Mouse (Mus musculus): ENCODE results near the gene Mtmr11. TPM values are rescaled to one million over a fixed set of nuclear protein-coding genes. Genes with fewer than 3 reads are reported as not detected.
"Not testable (repeated sequence)": the region's sequence is repeated elsewhere in the genome, so short reads cannot be mapped to it uniquely, and the experiment has no call there.

Mtmr11 gene
- total RNA-seq, 2 experiments from 2014 or later, result 4.3 to 5.3 TPM

DNA sequence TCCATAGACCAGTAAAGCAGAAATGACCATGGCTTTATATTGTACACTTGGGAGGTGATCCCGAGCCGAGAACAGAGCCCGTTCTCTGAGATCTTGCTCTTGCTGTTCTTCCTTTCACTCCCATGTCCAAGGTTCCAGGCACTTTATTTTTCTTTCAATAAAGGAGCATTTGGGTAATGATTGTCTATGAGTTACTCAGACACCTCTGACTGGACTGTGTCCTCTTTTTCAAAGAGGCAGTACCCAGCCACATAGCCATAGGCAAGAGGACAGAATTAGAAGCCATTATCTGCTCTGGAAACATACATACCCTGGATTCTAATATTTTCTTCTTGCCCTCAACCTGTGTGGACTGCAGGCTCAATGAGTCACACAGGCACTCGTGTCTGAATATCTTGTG, 2.0 kb upstream of the Mtmr11 start:
- H3K4me3 ChIP-seq, result no peak overlapping the region
- no peak for DNase-seq (ENCODE audit: low spot score in 2 of 2)
- peak overlapping the region; percentile 68 for H3K27ac ChIP-seq
- no peak for TF ChIP-seq CTCF (conservative IDR thresholded peaks at IDR 0.05)

DNA sequence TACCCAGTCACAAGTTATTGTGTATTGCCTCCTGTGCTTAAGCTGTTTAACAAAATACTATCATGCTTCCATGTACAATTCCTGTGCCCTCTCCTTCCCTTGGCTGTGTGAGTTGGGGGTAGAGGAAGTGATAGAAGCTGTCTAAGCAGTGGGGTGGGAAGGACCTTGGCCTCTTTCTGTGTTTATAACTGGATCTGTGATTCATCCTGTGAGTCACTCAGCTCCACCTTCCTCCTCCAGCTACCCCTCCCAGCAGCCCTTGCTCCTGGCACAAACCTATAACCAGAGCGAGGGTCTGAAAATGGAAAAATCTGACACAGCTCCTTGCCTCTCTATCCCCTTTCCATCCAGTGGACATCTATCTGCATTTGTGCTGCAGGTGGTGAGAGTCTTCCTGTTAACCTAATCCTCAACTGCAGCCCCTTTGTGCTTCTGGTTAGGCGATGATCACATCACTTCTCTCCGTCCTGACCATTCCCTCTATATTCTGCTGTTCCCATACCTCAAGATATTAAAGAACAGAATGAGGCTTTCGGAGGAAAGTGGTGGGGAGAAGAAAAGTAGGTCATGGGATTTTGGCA, 1.5 kb upstream of the Mtmr11 start:
- DNase-seq (ENCODE audit: low spot score in 2 of 2), result no peak
- Histone ChIP-seq H3K4me3 (peak overlapping the region; percentile 58), H3K27ac (peak overlapping the region; percentile 68)
- no peak for TF ChIP-seq CTCF (conservative IDR thresholded peaks at IDR 0.05)

DNA sequence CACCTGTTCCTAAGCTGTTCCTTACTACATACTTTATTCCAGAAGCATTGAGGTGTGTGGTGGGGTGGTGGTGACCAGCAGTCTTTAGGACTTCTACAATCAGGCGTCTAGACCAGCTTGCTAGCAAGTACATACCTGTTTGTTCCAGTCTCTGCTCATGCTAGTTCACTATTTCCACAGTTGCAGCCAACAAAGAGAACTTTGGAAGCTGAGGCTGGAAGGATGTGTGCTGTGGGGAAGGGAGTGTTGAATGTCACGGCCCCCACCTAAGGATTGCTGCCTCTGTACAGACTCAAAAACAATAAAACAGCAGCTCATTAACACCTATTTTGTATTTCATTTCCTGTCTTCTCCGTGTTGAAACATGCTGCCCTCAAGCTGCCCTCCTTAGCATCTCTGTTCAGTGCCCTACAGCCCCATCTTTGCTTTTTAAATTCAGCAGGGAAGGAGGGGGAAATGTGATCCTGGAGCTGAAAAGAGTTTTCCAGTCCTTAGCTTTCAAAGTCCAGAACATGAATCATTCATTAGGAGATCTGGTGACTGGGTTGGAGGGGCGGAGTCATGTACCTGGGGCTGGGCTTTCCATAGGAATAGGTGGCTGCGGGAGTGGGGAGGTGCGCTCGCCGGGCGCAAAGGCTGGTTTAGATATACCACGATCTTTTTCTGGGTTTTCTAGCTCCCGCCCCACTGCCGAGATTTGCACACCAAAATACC, 844 bp upstream of the Mtmr11 start:
- Histone ChIP-seq H3K4me3 (peak overlapping the region; percentile 58), H3K27ac (peak overlapping the region; percentile 68)
- TF ChIP-seq CTCF (conservative IDR thresholded peaks at IDR 0.05), result no peak
- no peak for DNase-seq (ENCODE audit: low spot score in 2 of 2)

DNA sequence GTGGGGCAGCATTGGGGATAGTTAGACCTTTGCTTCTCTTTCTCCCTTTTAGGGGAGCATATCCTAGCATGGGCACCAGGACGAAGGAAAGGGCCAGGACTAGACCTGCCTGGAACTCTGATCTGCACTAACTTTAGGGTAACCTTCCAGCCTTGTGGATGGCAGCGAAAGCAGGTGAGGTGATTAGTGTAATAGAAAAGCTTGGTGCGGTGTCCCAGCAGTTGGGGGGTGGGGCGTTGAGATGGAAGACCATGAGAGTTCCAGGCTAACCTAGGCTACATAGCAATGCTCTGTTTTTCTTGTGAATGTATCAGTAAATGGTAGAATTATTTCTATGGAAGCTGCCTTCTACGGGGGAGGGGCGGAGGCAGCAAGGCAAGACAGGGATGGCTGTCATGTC, 1.2 kb downstream of the Mtmr11 start:
- Histone ChIP-seq H3K27ac (no peak overlapping the region), H3K4me3 (no peak overlapping the region)
- DNase-seq (ENCODE audit: low spot score in 2 of 2), result no peak
- no peak for TF ChIP-seq CTCF (conservative IDR thresholded peaks at IDR 0.05)

DNA sequence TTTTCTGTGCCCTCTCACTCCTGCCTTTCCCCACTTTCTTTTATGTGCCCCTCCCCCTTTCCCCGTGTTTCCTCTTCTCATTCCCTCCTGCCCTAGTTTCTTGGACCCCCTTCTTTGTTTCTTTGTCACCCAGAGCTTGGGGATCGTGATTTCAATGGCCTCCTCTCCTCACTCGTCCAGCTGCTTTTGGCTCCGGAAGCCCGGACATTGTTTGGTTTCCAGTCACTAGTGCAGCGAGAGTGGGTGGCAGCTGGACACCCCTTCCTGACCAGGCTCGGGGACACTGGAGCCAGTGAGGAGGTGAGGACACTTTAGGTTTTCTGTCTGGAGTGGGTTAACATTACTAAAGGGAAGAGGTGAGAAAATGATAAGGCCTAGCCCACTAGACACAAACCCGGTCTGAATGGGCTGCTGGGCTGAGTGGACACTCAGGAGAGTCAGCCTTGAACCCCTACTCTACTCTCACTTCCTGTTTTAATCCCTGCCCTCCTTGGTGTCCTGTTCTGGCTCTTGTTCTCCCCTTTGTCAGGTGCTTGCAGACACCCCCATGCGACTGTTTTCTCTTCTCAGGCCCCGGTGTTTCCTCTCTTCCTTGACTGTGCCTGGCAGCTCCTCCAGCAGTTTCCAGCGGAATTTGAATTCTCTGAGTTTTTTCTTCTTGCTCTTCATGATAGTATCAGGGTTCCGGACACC, 6.8 kb downstream of the Mtmr11 start:
- no peak for TF ChIP-seq CTCF (conservative IDR thresholded peaks at IDR 0.05)
- H3K4me3 ChIP-seq, result no peak overlapping the region; the same call in 1 of the 2 replicates
- no peak for DNase-seq (ENCODE audit: low spot score in 2 of 2)
- peak overlapping the region; percentile 64 for H3K27ac ChIP-seq

DNA sequence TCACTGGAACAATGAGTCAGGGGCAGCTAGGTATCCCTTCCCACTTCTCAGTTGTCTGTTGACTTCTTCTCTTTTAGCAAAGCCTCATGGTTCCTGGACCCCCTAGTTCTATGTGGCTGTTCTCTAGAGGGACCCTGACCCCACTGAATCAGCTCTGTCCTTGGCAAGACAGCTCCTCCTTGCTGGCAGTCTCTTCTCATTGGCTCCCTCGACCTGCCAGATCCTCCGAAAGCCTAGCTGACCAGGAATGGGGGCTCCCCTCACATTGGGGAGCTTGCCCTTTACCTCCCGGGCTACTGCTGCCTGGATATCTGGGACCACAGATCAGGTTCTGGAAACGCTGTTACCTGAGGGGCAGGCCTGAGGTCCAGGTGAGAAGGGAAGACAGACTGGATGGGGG, 8.5 kb downstream of the Mtmr11 start:
- DNase-seq (ENCODE audit: low spot score in 2 of 2), result no peak
- no peak for TF ChIP-seq CTCF (conservative IDR thresholded peaks at IDR 0.05)
- Histone ChIP-seq H3K27ac (0 out of 2 replicates have a peak overlapping the region, but pooled peaks have one; percentile 12), H3K4me3 (no peak overlapping the region)

DNA sequence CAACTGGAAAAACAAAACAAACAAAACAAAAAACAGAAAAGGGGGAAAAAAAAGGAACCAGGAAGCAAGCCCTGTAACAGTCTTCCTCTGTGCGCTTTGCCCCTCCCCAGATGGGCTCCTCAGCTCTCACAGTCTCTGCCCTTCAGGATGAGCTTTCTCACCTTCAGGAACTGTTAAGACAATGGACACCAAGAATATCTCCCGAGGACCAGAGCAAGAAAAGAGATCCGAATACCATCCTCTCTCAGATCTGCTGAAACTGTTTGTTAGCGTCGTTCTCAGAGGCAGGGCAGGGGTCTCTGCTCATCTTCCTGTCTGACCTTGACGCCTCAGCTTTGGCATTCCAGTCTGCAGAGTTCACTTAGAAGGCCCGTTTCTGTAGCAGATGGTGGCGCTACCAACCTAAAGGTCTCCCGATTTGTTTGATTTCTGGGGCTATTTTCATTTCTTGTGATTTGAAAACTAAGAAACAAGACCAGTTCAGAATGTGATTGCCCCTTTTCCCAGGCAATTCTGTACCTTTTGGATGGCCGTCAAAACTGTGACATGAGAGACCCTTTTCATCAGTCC, 9.3 kb downstream of the Mtmr11 start:
- Histone ChIP-seq H3K27ac (peak overlapping the region; percentile 98), H3K4me3 (peak overlapping the region; percentile 98)
- no peak for DNase-seq (ENCODE audit: low spot score in 2 of 2)
- TF ChIP-seq CTCF (conservative IDR thresholded peaks at IDR 0.05), result no peak

DNA sequence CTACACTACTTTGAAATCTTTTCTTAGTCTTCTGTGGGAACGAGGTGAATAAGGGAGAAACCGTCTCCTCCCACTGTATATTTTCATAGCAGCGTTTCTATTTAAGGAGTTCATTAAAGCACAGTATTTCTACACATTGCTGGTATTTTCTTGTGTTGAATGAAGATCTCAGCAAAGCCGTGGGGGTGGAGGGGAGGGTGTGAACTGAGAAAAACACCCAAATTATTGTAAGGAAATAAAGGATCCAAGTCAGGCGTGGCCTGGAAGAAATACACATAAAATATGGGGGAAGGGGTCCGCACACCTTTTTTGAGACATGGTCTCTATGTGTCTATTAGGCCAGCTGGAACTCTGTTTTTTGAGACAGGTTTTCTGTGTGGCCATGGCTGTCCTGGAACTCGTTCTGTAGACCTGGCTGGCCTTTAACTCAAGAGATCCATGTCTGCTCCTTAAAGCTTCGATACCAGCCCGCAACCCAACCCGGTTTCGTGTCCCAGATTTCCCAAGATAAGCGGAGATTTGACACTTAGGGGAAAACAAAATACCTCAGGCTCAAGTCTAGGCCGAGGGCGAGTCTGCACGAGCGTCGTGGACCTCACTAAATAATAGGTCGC, 9.9 kb downstream of the Mtmr11 start:
- TF ChIP-seq CTCF (conservative IDR thresholded peaks at IDR 0.05), result no peak
- H3K27ac ChIP-seq, result peak overlapping the region; percentile 98
- H3K4me3 ChIP-seq, result peak overlapping the region; percentile 98
- DNase-seq (ENCODE audit: low spot score in 2 of 2), result no peak

DNA sequence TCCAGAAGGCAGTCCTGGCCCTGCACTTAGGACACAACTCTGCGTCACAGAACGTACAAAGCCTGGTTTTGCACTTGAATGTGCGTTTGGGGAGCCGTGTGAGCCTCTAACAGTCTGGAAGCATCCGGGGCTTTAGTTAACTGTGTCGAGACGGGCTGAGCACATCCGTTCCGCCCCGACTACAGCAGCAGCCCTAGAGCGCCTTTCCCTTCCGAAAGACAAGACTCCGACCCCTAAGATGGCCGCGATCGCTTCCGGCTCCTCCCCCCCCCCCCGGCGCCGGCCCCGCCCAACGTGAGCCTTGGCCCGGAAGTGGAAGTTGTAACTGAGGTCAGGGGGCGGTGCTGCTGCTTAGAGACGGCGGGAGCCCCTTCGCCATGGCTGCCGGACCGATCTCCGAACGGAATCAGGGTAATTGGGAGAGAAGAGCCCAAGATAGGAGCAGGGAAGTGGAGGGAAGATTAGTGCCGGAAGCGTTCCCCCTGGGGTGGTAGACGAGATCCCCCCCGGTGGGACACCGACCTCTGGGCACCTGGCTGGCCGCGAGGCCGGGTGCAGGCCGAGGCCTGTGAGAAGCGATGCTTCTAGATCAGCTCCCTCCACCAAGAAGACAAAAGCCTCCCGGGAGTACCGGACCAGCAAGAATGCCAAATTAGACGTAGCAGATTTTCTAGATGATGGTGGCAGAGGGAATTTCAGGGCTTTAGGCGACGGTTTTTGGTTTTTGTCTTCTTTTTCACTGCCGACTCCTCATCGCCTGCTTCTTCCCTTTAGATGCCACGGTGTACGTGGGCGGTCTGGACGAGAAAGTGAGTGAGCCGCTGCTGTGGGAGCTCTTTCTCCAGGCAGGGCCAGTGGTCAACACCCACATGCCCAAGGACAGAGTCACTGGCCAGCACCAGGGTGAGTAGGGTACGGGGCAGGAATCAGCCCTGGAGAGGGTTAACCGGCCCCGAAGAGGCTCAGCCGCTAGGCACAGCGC, 10.7 kb downstream of the Mtmr11 start, which contains the start of gene Sf3b4:
Gene Sf3b4 (plus strand): TSS at position 136 of the 982 bp plus-strand sequence.
- DNase-seq (ENCODE audit: low spot score in 2 of 2), result peak; percentile 82 to 83
- no peak for TF ChIP-seq CTCF (conservative IDR thresholded peaks at IDR 0.05)
- H3K4me3 ChIP-seq, result peak within 1 kb of the TSS; percentile 98
- peak within 1 kb of the TSS; percentile 98 for H3K27ac ChIP-seq

DNA sequence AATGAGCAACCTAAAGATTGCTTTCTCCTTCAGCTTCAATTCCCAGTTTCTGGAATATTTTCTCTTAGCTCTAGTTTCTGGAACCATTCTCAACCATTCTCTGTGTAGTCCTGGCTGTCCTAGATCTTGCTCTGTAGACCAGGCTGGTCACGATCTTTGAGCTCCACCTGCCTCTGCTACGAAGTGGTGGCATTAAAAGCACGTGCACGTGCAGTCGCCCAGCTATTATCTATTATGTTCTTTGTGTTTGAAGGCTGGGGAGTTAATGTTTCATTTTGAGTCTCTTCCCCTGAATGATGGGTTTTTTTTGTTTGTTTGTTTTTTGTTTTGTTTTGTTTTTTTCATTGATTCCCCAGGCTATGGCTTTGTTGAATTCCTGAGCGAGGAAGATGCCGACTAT, 11.4 kb downstream of the Mtmr11 start:
- no peak for TF ChIP-seq CTCF (conservative IDR thresholded peaks at IDR 0.05)
- Histone ChIP-seq H3K4me3 (peak overlapping the region; percentile 98), H3K27ac (peak overlapping the region; percentile 98; the same call in 1 of the 2 replicates)
- DNase-seq (ENCODE audit: low spot score in 2 of 2), result no peak

DNA sequence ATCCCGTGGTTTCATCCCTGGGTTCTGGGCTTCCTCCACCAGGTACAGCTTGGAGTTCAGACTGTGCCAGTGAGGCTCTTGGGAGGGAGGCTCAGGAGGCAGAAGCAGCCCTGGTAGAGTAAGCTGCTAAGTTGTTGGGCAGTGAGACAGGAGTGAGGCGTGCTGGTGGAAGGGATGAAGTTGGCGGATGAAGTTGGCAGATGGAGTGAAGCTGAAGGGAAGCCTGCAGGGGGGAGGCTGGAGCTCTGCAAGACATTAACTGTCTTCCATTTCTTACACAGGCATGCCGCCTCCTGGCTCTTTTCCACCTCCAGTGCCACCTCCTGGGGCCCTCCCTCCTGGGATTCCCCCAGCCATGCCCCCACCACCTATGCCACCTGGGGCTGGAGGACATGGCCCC, 12.2 kb downstream of the Mtmr11 start:
- not testable (repeated sequence) for H3K4me3 ChIP-seq; DNase-seq (ENCODE audit: low spot score in 2 of 2); H3K27ac ChIP-seq

DNA sequence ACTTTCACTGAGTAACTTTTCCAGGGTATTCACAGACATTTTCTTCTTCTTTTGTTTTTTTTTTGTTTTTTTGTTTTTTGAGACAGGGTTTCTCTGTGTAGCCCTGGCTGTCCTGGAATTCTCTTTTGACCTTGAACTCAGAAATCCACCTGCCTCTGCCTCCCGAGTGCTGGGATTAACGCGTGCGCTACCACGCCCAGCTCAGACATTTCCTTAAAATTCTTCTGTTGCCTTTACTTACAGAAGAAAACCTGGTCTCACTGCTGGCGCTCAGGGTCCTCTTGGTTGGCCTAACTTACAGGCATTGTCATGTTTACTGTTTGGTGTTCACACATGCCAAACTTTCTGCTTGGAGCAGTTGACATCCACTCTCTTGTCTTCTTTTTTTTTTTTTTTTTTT, 13.4 kb downstream of the Mtmr11 start:
- Histone ChIP-seq H3K27ac (no peak overlapping the region), H3K4me3 (no peak overlapping the region)
- DNase-seq (ENCODE audit: low spot score in 2 of 2), result no peak
- TF ChIP-seq CTCF (conservative IDR thresholded peaks at IDR 0.05), result no peak

All from layer of hippocampus, adult 2 months (tissue).